Mouse (Mus musculus) lung, embryonic 15.5 days (tissue): Measurements from ENCODE around the gene Chchd1. TPM values are rescaled to one million over a fixed set of nuclear protein-coding genes. Genes with fewer than 3 reads are reported as not detected.

ENCODE experiments used
- ATAC-seq: fragments of 200-750 bp; cut with Nextera tagmentation; 2 replicates; pipeline ENCODE4 v1.8.0; 2017; ENCODE audit warnings: moderate number of reproducible peaks, borderline replicate concordance; ENCODE audit not compliant: low FRiP score, low TSS enrichment; ENCODE audit errors: extremely low read depth
- H3K27ac ChIP-seq: fragments of 300-500 bp; sonication (generic); 2 replicates; pipeline ENCODE4 v1.5.1; 2015; ENCODE audit warnings: moderate library complexity, mild to moderate bottlenecking, inconsistent platforms
- H3K27me3 ChIP-seq: fragments of 300-500 bp; sonication (generic); 2 replicates; pipeline ENCODE4 v1.6.1; 2015; ENCODE audit warnings: inconsistent platforms
- H3K36me3 ChIP-seq: fragments of 300-500 bp; sonication (generic); 2 replicates; pipeline ENCODE4 v1.6.1; 2015; ENCODE audit warnings: inconsistent platforms
- H3K4me1 ChIP-seq: fragments of 300-500 bp; sonication (generic); 2 replicates; pipeline ENCODE4 v1.6.1; 2015; ENCODE audit warnings: inconsistent platforms
- H3K4me2 ChIP-seq: fragments of 300-500 bp; sonication (generic); 2 replicates; pipeline ENCODE4 v1.6.1; 2015; ENCODE audit warnings: inconsistent platforms, mild to moderate bottlenecking, moderate library complexity
- H3K4me3 ChIP-seq: fragments of 300-500 bp; sonication (generic); 2 replicates; pipeline ENCODE4 v1.5.1; 2015; ENCODE audit warnings: mild to moderate bottlenecking, inconsistent platforms
- H3K9ac ChIP-seq: fragments of 300-500 bp; sonication (generic); 2 replicates; pipeline ENCODE4 v1.6.1; 2015; ENCODE audit warnings: inconsistent platforms
- H3K9me3 ChIP-seq: fragments of 300-500 bp; sonication (generic); 2 replicates; pipeline ENCODE4 v1.6.1; 2016; ENCODE audit warnings: inconsistent platforms
- WGBS: fragments of 180-500 bp; shearing (Covaris S2); methylation state at CpG from one replicate; pipeline ENCODE4 v1.1.7; 2015; 5-methylcytosine and 5-hydroxymethylcytosine counted together
- polyA plus RNA-seq: library from polyadenylated mRNA; unstranded; fragments of >200 nt; fragmentation: Nextera tagmentation; extraction: Ambion mirVana; gene quantifications from 2 replicates; pipeline ENCODE4 v1.2.1, GENCODE M21; 2015

Chchd1 gene
- polyA plus RNA-seq, 1 experiment from 2014 or later: 189 TPM

DNA sequence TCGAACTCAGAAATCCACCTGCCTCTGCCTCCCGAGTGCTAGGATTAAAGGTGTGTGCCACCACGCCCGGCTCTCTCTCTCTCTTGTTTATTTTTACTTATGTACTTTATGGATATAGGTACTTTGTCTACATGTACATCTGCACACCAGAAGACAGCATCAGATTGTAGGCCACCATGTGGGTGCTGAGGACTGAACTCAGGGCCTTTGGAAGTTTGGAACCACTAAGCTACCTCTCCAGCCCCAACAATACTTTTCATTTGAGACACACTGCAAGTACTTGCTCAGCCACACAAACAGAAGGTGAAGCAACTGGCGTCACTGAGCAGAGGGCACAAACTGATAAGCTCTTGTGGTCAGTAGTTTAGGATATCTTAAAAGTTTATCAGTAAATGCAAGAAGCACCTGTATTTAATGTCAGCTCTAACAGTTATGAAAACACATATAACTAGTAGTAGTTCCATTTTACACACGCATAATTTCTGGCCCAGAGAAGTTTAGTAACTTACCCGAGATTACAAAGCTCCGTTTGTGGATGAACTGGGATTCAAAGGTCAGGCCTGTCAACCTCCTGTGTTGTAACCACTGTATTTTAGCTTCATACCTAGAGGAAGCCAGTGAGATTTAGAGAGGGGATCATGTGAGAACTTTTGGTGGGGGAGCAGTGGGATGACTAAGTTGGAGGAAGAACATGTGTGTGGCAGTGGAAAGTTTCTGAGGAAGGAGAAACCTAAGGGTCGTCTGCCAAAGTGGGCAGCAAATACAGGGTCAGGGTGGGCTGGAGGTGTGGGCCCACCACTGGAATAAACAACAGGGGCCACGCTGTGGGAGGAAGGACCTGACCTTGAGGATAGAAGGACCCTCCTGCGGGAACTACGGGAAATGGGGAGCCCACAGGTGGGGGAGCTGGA lies 30.5 kb downstream of the Chchd1 start:
- Histone ChIP-seq H3K9ac (peak overlapping the region; percentile 95), H3K27ac (peak overlapping the region; percentile 95; the same call in 1 of the 2 replicates), H3K4me1 (peaks cover 23% of the 10 kb centered on the region), H3K4me3 (peak overlapping the region; percentile 89), H3K4me2 (peak overlapping the region; percentile 82), H3K36me3 (peaks cover 36% of the 10 kb centered on the region), H3K9me3 (no peaks in the 10 kb centered on the region), H3K27me3 (no peaks in the 10 kb centered on the region)
- 41% methylated on average over 12 of the region's 12 CpGs for WGBS
- no peak for ATAC-seq

DNA sequence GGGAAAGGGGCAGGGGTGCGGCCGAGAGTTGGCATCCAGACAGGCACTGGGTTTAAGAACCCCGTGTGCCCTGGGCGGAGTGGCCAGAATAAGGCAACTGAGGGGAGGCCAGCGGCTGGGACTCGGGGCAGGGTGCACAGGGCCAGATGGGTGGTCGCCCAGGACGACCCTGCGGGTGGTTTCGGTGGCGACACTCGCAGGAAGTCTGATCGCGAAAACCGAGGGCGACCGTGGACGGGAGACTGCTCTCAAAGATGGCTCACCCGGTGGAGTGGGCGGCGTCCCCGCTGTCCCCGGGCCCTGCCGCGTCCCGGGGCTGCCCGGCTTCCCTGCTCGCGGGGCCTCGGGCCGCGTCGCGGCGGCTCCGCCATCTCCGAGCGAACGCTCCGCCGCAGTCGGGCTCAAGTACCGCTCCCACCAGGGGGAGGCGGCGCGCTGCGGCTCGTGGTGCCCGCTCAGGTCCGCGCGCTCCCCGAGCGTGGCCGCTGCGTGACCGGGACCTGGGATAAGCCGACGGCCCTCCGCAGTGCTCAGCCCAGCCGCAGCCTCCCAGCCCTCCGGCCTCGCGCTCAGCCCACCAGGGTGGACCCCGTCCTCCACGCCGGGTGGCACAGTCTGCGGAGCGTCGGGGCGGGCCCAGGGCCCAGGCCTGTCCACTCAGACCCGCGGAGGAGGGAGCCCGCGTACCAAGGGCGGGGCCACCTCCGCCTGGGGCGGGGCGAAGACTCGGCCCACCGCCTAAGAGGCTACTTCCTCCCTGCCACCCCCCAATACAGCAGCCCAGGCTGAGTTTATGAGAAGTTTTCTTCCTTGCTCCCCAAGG lies 31.4 kb downstream of the Chchd1 start, which contains the start of gene Ndst2:
Gene Ndst2, minus strand, starts transcription at position 611 of the 823 bp plus-strand sequence.
- Histone ChIP-seq H3K27me3 (no peaks in the 10 kb centered on the region), H3K4me1 (peaks cover 23% of the 10 kb centered on the region), H3K9me3 (no peaks in the 10 kb centered on the region), H3K4me3 (peak within 1 kb of the TSS; percentile 89), H3K36me3 (peaks cover 30% of the 10 kb centered on the region), H3K4me2 (peak within 1 kb of the TSS; percentile 82), H3K9ac (peak within 1 kb of the TSS; percentile 95), H3K27ac (peak within 1 kb of the TSS; percentile 95)
- under 1% methylated on average over 79 of the region's 81 CpGs for whole genome bisulfite sequencing
- peak; percentile 99 for ATAC-seq

DNA sequence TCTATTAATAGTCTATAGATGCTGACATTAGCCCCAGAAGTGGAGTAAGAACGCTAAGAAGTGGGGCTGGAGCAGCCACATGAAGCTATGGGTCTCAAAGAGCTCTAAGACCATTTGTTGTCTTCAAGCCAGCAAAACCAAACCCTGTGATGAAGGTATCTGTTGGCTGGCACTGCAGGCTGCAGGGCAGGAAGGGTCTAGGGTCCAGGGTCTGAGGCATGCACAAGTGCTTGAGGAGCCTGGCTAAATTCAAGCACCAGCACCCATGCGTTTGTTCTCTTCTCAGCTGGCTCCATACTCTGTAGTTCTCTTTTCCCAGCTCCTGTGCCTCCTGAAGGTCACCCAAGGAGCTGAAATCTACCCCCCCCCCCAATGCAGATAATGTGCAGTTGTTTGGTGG lies 32.2 kb downstream of the Chchd1 start:
- H3K9ac ChIP-seq: 0 out of 2 replicates have a peak overlapping the region, but pooled peaks have one; percentile 32
- H3K4me2 ChIP-seq: no peak overlapping the region
- 48% methylated on average over 2 of the region's 2 CpGs for whole genome bisulfite sequencing
- no peaks in the 10 kb centered on the region for H3K9me3 ChIP-seq
- peak overlapping the region; percentile 95; the same call in 1 of the 2 replicates for H3K27ac ChIP-seq
- no peak overlapping the region for H3K4me3 ChIP-seq
- H3K27me3 ChIP-seq: no peaks in the 10 kb centered on the region
- H3K36me3 ChIP-seq: peaks cover 29% of the 10 kb centered on the region
- H3K4me1 ChIP-seq: peaks cover 23% of the 10 kb centered on the region
- ATAC-seq: no peak

DNA sequence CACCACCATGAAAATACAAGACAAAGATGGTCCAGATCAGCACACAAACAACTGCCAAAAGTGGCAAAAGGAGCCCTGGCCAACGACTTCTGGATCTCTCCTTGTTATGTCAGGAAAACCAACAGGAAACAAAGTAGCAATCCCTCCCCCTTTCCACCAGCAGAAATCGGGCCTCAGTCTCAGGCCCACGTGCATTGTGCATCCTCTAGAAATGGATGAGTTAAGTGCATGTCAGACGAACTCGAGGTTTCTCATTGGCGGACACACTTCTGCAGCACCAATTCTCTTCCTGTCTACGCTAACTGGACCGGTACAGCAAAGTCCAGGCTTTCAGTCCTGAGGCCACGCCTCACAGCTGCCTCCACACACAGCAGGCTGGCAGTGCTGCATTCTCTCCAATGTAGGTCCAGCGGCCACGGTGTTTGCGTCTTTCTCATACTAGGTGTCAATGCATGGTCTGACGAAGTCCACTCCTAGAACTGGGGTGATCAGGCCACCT lies 33.1 kb downstream of the Chchd1 start:
- H3K27ac ChIP-seq: no peak overlapping the region
- H3K4me1 ChIP-seq: peaks cover 23% of the 10 kb centered on the region
- H3K4me2 ChIP-seq: no peak overlapping the region
- ATAC-seq: no peak
- H3K4me3 ChIP-seq: no peak overlapping the region
- H3K9ac ChIP-seq: no peak overlapping the region
- peaks cover 23% of the 10 kb centered on the region for H3K36me3 ChIP-seq
- H3K27me3 ChIP-seq: no peaks in the 10 kb centered on the region
- no peaks in the 10 kb centered on the region for H3K9me3 ChIP-seq
- WGBS: 84% methylated on average over 13 of the region's 13 CpGs

DNA sequence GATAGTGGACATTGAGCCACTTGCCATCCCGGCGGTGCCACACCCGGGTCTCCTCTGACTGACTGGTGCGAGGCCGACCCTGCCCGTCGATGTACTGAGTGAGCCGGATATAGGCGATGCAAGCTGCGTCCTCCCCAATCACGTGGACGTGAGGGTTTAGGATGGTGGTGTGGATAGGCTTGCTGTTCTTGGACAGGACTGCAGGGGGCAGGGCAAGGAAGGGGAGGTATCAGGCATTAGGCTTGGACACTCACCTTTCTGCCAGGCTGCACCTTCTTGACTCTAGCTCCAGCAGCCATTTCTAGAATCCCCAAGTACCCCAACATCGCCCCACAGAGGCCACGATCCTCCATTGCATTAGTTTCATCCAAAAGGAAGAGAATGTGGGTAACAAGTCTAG lies 34.5 kb downstream of the Chchd1 start:
- Histone ChIP-seq H3K9ac (no peak overlapping the region), H3K4me2 (no peak overlapping the region), H3K27me3 (no peaks in the 10 kb centered on the region), H3K4me1 (peaks cover 23% of the 10 kb centered on the region), H3K4me3 (no peak overlapping the region), H3K27ac (no peak overlapping the region), H3K36me3 (peaks cover 30% of the 10 kb centered on the region), H3K9me3 (no peaks in the 10 kb centered on the region)
- no peak for ATAC-seq
- WGBS: 32% methylated on average over 14 of the region's 14 CpGs

DNA sequence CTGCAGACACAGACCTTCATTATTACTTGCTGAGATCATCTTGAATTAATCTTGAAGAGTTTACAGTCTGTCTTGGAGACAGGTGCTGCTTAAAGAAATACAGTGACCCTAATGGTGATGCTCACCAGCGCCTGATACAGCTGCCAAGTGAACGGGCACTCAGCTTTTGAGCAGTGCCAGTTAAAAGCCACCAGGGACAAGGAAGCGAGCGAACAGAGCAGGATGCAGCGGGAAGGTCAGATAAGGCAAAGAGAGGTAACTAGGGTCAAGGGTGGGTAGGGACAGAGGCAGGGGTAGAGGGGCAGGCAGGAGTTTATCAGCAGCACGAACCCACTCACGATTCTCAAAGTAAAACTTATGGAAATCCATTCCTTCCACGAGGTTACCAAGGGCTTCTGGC lies 35.7 kb downstream of the Chchd1 start:
- no peak overlapping the region for H3K4me3 ChIP-seq
- H3K36me3 ChIP-seq: peaks cover 35% of the 10 kb centered on the region
- no peak overlapping the region for H3K27ac ChIP-seq
- no peaks in the 10 kb centered on the region for H3K9me3 ChIP-seq
- no peak for ATAC-seq
- no peaks in the 10 kb centered on the region for H3K27me3 ChIP-seq
- H3K9ac ChIP-seq: no peak overlapping the region
- H3K4me1 ChIP-seq: peaks cover 13% of the 10 kb centered on the region
- 81% methylated on average over 8 of the region's 8 CpGs for WGBS
- H3K4me2 ChIP-seq: no peak overlapping the region

DNA sequence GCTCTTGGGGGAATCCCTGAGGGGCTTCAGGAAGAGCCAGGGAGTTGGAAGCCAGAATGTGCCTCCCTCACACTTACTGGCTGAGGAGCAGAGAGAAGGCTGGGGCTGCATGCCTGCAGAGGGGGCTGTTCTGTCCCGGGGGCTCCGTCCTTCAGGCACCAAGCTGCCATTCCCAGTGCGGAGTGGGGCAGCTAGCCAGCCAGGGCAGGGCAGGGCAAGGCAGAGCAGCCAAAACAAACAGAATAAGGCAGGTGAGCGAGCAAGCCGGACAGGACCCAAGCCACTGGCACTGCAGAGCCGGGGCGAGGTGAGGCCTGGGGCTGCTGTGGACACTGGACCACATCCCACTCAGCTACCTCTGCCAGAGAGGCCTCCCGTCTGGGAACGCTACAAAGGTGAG lies 38.5 kb downstream of the Chchd1 start:
- Histone ChIP-seq H3K27ac (no peak overlapping the region), H3K27me3 (no peaks in the 10 kb centered on the region), H3K9me3 (no peaks in the 10 kb centered on the region), H3K9ac (no peak overlapping the region), H3K4me2 (no peak overlapping the region), H3K4me3 (no peak overlapping the region), H3K4me1 (no peaks in the 10 kb centered on the region), H3K36me3 (peaks cover 35% of the 10 kb centered on the region)
- ATAC-seq: no peak
- WGBS: 84% methylated on average over 9 of the region's 9 CpGs

DNA sequence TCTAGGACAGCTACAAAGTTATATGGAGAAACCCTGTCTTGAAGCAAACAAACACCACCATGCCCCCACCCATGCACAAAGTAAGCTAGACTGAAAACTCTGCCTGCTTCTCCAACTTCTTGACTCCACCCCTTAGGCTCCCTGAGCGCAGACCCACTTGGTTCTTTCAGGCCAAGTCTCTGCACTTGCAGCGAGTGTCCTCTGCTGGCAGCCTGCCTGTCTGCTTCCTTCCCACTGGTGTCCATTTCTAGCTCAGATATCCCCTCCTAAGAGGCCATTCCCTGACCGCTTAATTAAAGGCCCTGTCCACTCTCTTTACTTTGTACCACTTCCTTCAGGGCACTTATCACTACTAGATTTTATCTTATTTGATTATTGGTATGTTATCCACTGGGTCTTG lies 40.8 kb downstream of the Chchd1 start:
- no peaks in the 10 kb centered on the region for H3K27me3 ChIP-seq
- no peak overlapping the region for H3K9ac ChIP-seq
- H3K4me3 ChIP-seq: no peak overlapping the region
- H3K9me3 ChIP-seq: no peaks in the 10 kb centered on the region
- no peak overlapping the region for H3K4me2 ChIP-seq
- H3K36me3 ChIP-seq: peaks cover 32% of the 10 kb centered on the region; the same call in 1 of the 2 replicates
- ATAC-seq: no peak
- no peak overlapping the region for H3K27ac ChIP-seq
- WGBS: 58% methylated on average over 3 of the region's 3 CpGs
- H3K4me1 ChIP-seq: no peaks in the 10 kb centered on the region

DNA sequence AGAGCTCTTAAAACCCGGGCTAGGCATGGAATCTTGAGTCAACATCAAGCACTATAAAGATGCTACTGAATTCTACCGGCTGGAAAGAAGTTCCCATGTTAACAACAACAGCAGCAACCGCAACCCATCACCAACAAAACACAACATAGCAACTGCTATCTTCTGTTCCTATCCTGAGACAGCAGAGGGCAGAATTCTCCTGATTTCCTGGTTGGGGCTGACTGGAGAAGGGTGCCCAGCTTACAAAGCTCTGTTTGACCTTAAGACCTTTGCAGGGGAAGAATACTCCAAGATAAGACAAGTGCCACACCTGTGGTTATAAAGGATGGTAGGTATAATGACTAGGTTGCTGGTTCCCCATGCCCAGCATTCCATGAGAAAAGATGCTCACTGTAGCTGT lies 44.1 kb downstream of the Chchd1 start:
- Histone ChIP-seq H3K4me2 (no peak overlapping the region), H3K27me3 (no peaks in the 10 kb centered on the region), H3K4me1 (no peaks in the 10 kb centered on the region), H3K27ac (no peak overlapping the region), H3K36me3 (0 out of 2 replicates have a peak, but pooled peaks cover 15% of the 10 kb centered on the region), H3K9me3 (no peaks in the 10 kb centered on the region), H3K4me3 (no peak overlapping the region), H3K9ac (no peak overlapping the region)
- ATAC-seq: no peak
- WGBS: 64% methylated on average over 3 of the region's 3 CpGs

DNA sequence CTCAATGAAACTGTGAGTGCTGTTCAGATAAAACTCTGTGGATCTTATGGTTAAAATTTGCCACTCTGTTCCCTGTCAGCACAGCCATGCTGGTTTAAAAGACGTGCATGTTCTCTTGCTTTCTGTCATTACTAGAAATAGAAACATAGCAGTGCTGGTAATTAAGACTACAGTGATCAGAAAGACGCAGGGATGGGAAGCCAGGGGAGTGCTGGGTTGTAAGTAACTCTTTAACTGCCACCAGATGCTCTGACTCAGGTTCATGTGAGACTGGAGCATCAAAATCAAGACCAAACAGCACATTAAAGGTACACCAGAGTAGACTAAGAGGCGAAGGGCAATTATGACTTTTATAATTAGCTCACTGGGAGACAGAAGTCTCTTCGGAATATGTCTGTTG lies 45.6 kb downstream of the Chchd1 start:
- no peaks in the 10 kb centered on the region for H3K27me3 ChIP-seq
- H3K4me2 ChIP-seq: no peak overlapping the region
- H3K4me3 ChIP-seq: no peak overlapping the region
- no peak for ATAC-seq
- no peaks in the 10 kb centered on the region for H3K9me3 ChIP-seq
- H3K36me3 ChIP-seq: 0 out of 2 replicates have a peak, but pooled peaks cover 11% of the 10 kb centered on the region
- H3K9ac ChIP-seq: no peak overlapping the region
- H3K27ac ChIP-seq: no peak overlapping the region
- no peaks in the 10 kb centered on the region for H3K4me1 ChIP-seq
- WGBS: 63% methylated on average over 4 of the region's 4 CpGs

DNA sequence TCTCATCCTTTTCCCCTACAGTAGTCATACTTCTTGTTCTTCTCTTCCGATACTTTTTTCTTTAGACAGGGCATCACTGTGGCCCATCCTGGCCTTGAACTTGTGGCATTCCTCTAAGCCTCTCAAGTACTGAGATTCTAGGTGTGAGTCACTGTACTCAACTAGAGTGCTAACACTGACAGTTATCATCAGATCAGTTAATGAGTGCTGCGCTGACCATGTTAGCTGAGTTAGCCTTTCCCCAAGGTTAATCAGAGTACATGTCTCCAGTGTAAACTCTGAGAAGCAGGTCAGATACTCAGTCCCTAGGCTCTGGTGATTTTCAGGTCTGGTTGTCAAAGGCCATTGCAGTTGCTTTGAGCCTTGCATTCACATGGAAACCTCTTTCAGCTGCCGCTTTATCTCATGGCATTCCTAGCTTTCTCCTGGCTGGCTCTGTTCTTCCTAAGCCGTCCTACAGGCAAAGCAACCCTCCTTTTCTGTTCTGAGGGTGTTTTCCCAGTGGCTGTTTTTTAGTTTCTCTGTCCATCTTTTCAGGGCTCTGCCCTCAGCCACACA lies 46.8 kb downstream of the Chchd1 start:
- Histone ChIP-seq H3K27me3 (no peaks in the 10 kb centered on the region), H3K4me1 (no peaks in the 10 kb centered on the region), H3K4me2 (no peak overlapping the region), H3K9ac (no peak overlapping the region), H3K27ac (no peak overlapping the region), H3K4me3 (no peak overlapping the region), H3K36me3 (peaks cover 8% of the 10 kb centered on the region; the same call in 1 of the 2 replicates), H3K9me3 (no peaks in the 10 kb centered on the region)
- 84% methylated on average over 4 of the region's 4 CpGs for WGBS
- no peak for ATAC-seq
